36 mouse cellular contexts compared by ENCODE assay signal in genomic region chr11:18272392-18272791, GRCm38 (mm10).
"Had no signal": no experiment of that assay in that cellular context is flagged by ENCODE, and none has a peak within 500 bp of the region (broad histone marks: within the 10 kb centered on the region; RNA-seq: fewer than 3 reads in every experiment).

No protein-coding gene starts in this region.

- ATAC-seq: hindbrain, embryonic 16.5 days; hindbrain, postnatal 0 days; inflammation-experienced regulatory T-cells, adult 6 months; intestine, embryonic 15.5 days; intestine, embryonic 16.5 days; intestine, postnatal 0 days had no signal

- H3K36me3 ChIP-seq: heart, embryonic 10.5 days; heart, embryonic 12.5 days; heart, embryonic 13.5 days; heart, embryonic 15.5 days; hindbrain, embryonic 10.5 days; hindbrain, embryonic 12.5 days; hindbrain, embryonic 13.5 days; hindbrain, embryonic 15.5 days; intestine, embryonic 15.5 days; kidney, embryonic 15.5 days had no signal

- DNase-seq: heart, adult 2 months; heart, postnatal 10 days; heart, postnatal 14 days; heart, postnatal 36 days; heart, postnatal 4 days; kidney, adult 11 months; kidney, adult 18-20 months; kidney, adult 2 months; kidney, adult 8-10 months; kidney, adult 9 months; kidney, postnatal 10 days; kidney, postnatal 14 days; kidney, postnatal 25 days; kidney, postnatal 36 days; kidney, postnatal 4 days; layer of hippocampus, adult 9-11 months; layer of hippocampus, postnatal 36 days had no signal

- H3K4me2 ChIP-seq: heart, embryonic 11.5 days; heart, embryonic 12.5 days; heart, embryonic 13.5 days; heart, embryonic 15.5 days; hindbrain, embryonic 12.5 days; hindbrain, embryonic 13.5 days; hindbrain, embryonic 14.5 days; hindbrain, embryonic 15.5 days; intestine, embryonic 15.5 days; kidney, embryonic 15.5 days had no signal

- H3K4me1 ChIP-seq: heart, embryonic 10.5 days; heart, embryonic 12.5 days; heart, embryonic 13.5 days; heart, embryonic 15.5 days; hindbrain, embryonic 10.5 days; hindbrain, embryonic 12.5 days; hindbrain, embryonic 13.5 days; hindbrain, embryonic 15.5 days; intestine, embryonic 15.5 days; kidney, embryonic 15.5 days had no signal

- H3K9me3 ChIP-seq: heart, embryonic 10.5 days; heart, embryonic 12.5 days; heart, embryonic 13.5 days; heart, embryonic 15.5 days; hindbrain, embryonic 10.5 days; hindbrain, embryonic 12.5 days; hindbrain, embryonic 13.5 days; hindbrain, embryonic 15.5 days; intestine, embryonic 15.5 days; kidney, embryonic 15.5 days had no signal

- H3K27ac ChIP-seq: heart, adult 2 months; heart, embryonic 10.5 days; heart, embryonic 13.5 days; heart, embryonic 15.5 days; hindbrain, embryonic 10.5 days; hindbrain, embryonic 12.5 days; hindbrain, embryonic 13.5 days; hindbrain, embryonic 14.5 days; hindbrain, embryonic 15.5 days; hindbrain, postnatal 0 days; intestine, embryonic 15.5 days; kidney, embryonic 15.5 days; kidney, postnatal 0 days; layer of hippocampus, adult 2 months had no signal

- H3K4me3 ChIP-seq: heart, adult 2 months; heart, embryonic 10.5 days; heart, embryonic 12.5 days; heart, embryonic 13.5 days; heart, embryonic 15.5 days; hindbrain, embryonic 10.5 days; hindbrain, embryonic 12.5 days; hindbrain, embryonic 13.5 days; hindbrain, embryonic 15.5 days; intestine, embryonic 15.5 days; kidney, embryonic 15.5 days; layer of hippocampus, adult 2 months had no signal

- H3K27me3 ChIP-seq: heart, embryonic 12.5 days; heart, embryonic 13.5 days; heart, embryonic 15.5 days; hindbrain, embryonic 12.5 days; hindbrain, embryonic 13.5 days; hindbrain, embryonic 15.5 days; intestine, embryonic 15.5 days; kidney, embryonic 15.5 days had no signal

- H3K9ac ChIP-seq: heart, embryonic 12.5 days; heart, embryonic 13.5 days; heart, embryonic 15.5 days; hindbrain, embryonic 12.5 days; hindbrain, embryonic 13.5 days; hindbrain, embryonic 14.5 days; hindbrain, embryonic 15.5 days; intestine, embryonic 15.5 days; kidney, embryonic 15.5 days had no signal
